In genomic region chr8:111034276-111034675, GRCm38 (mm10) we compare ENCODE assay signal across 8 mouse cellular contexts. TPM values are rescaled to one million over a fixed set of nuclear protein-coding genes. Genes with fewer than 3 reads are reported as not detected.
DNase-seq lines count a peak whose midpoint lies in the region; ATAC-seq and TF ChIP-seq lines count a peak whose summit lies in the region.

No protein-coding gene starts in this region.

- peak overlapping the region; percentile 90 for H3K4me3 ChIP-seq in lung, adult 2 months (replicated peaks; ENCODE audit: extremely low read depth, low read depth, low read length)
- H3K4me3 ChIP-seq in brown adipose tissue, adult 24 weeks (ENCODE audit: insufficient read depth, low read depth, low read length) = peak overlapping the region; percentile 74
- H3K4me3 ChIP-seq in forebrain, embryonic 16.5 days (replicated peaks; ENCODE audit: low read length) = peak overlapping the region; percentile 95
- peak overlapping the region; percentile 75 for H3K4me3 ChIP-seq in limb, embryonic 12.5 days (replicated peaks)
- H3K4me3 ChIP-seq in midbrain, embryonic 14.5 days (replicated peaks; ENCODE audit: low read depth, low read length) = peak overlapping the region; percentile 70

- H3K9ac ChIP-seq in forebrain, embryonic 16.5 days (replicated peaks; ENCODE audit: low read depth, low read length) = peak overlapping the region; percentile 90
- H3K9ac ChIP-seq in limb, embryonic 12.5 days (replicated peaks) = peak overlapping the region; percentile 76
- peak overlapping the region; percentile 81 for H3K9ac ChIP-seq in midbrain, embryonic 14.5 days (replicated peaks; ENCODE audit: low read length)

- no peak for DNase-seq in lung, adult 2 months
- DNase-seq in lung, postnatal 25 days (ENCODE audit: low spot score) = no peak
- peak; percentile 55 for DNase-seq in midbrain, embryonic 14.5 days
- DNase-seq in left cerebral cortex, adult 11 months (ENCODE audit: low spot score) = no peak

- ATAC-seq in forebrain, embryonic 16.5 days = no peak
- peak; percentile 13; the same call in 1 of the 2 replicates for ATAC-seq in limb, embryonic 12.5 days (ENCODE audit: insufficient number of reproducible peaks, insufficient read depth, low FRiP score, low TSS enrichment, low read depth)
- peak; percentile 21; the same call in 1 of the 2 replicates for ATAC-seq in midbrain, embryonic 14.5 days (ENCODE audit: low FRiP score, low TSS enrichment)
- ATAC-seq in activated CD4-positive, CD25-positive, alpha-beta regulatory T cell, adult 4 months = no peak

- peaks cover 3% of the 10 kb centered on the region; the same call in 1 of the 2 replicates for H3K4me1 ChIP-seq in lung, adult 2 months (ENCODE audit: control insufficient read depth, insufficient read depth, low read length)
- no peaks in the 10 kb centered on the region for H3K4me1 ChIP-seq in brown adipose tissue, adult 24 weeks (ENCODE audit: control insufficient read depth, insufficient read depth, insufficient read length, low read length)
- H3K4me1 ChIP-seq in forebrain, embryonic 16.5 days (replicated peaks; ENCODE audit: control insufficient read depth, insufficient read depth, low read length) = peaks cover 22% of the 10 kb centered on the region
- H3K4me1 ChIP-seq in limb, embryonic 12.5 days (replicated peaks) = peaks cover 18% of the 10 kb centered on the region
- H3K4me1 ChIP-seq in midbrain, embryonic 14.5 days (ENCODE audit: control insufficient read depth, insufficient read depth, low read length) = peaks cover 18% of the 10 kb centered on the region

- H3K27me3 ChIP-seq in forebrain, embryonic 16.5 days (replicated peaks; ENCODE audit: control insufficient read depth, insufficient read depth, low read length) = peaks cover 10% of the 10 kb centered on the region; the same call in 1 of the 2 replicates
- peaks cover 3% of the 10 kb centered on the region; the same call in 1 of the 2 replicates for H3K27me3 ChIP-seq in limb, embryonic 12.5 days
- H3K27me3 ChIP-seq in midbrain, embryonic 14.5 days (ENCODE audit: control insufficient read depth, insufficient read depth, low read length) = peaks cover 3% of the 10 kb centered on the region; the same call in 1 of the 2 replicates

- peaks cover 10% of the 10 kb centered on the region; the same call in 1 of the 2 replicates for H3K36me3 ChIP-seq in forebrain, embryonic 16.5 days (ENCODE audit: control insufficient read depth, insufficient read depth)
- H3K36me3 ChIP-seq in limb, embryonic 12.5 days = peaks cover 36% of the 10 kb centered on the region
- H3K36me3 ChIP-seq in midbrain, embryonic 14.5 days (ENCODE audit: control insufficient read depth, insufficient read depth, low read length) = peaks cover 28% of the 10 kb centered on the region

- no peak for TF ChIP-seq CTCF in lung, adult 2 months (IDR thresholded peaks at IDR 0.05; ENCODE audit: insufficient read depth, low read length)

- no peaks in the 10 kb centered on the region for H3K9me3 ChIP-seq in forebrain, embryonic 16.5 days (ENCODE audit: control insufficient read depth, low read length)
- H3K9me3 ChIP-seq in limb, embryonic 12.5 days = no peaks in the 10 kb centered on the region
- no peaks in the 10 kb centered on the region for H3K9me3 ChIP-seq in midbrain, embryonic 14.5 days (ENCODE audit: control insufficient read depth, low read length)

- TF ChIP-seq POLR2A in lung, adult 2 months (IDR thresholded peaks at IDR 0.05; ENCODE audit: borderline replicate concordance, extremely low read depth, low read depth, low read length) = no peak

- 15% methylated on average over 12 of the region's 12 CpGs for WGBS in lung, adult 2 months
- WGBS in forebrain, embryonic 16.5 days = 22% methylated on average over 12 of the region's 12 CpGs
- 19% methylated on average over 12 of the region's 12 CpGs for WGBS in limb, embryonic 12.5 days
- 22% methylated on average over 12 of the region's 12 CpGs for WGBS in midbrain, embryonic 14.5 days

- H3K4me2 ChIP-seq in forebrain, embryonic 16.5 days (ENCODE audit: low read length) = peak overlapping the region; percentile 62
- H3K4me2 ChIP-seq in limb, embryonic 12.5 days = peak overlapping the region; percentile 74
- H3K4me2 ChIP-seq in midbrain, embryonic 14.5 days (ENCODE audit: low read length) = peak overlapping the region; percentile 80

- H3K27ac ChIP-seq in brown adipose tissue, adult 24 weeks (replicated peaks; ENCODE audit: low read depth, low read length) = peak overlapping the region; percentile 76
- peak overlapping the region; percentile 84; the same call in 1 of the 2 replicates for H3K27ac ChIP-seq in forebrain, embryonic 16.5 days (ENCODE audit: low read length)
- peak overlapping the region; percentile 75; the same call in 1 of the 2 replicates for H3K27ac ChIP-seq in limb, embryonic 12.5 days
- peak overlapping the region; percentile 90 for H3K27ac ChIP-seq in midbrain, embryonic 14.5 days (replicated peaks; ENCODE audit: low read depth, low read length)

RNA-seq across cellular contexts. Expression of gene Aars, which starts 1.3 kb away (rescaled TPM):
- 20.0 and 28.7 TPM in 2 replicates for polyA plus RNA-seq in lung, adult 2 months (2012; rRNA removed)
- polyA plus RNA-seq in brown adipose tissue, adult 24 weeks (2012; ENCODE audit: insufficient read depth, insufficient read length, missing spikeins) = 27.1 and 45.8 TPM in 2 replicates
- 72.1 and 80.1 TPM in 2 replicates for polyA plus RNA-seq in forebrain, embryonic 16.5 days (2015; fragmentation: Nextera tagmentation; extraction: Ambion mirVana)
- polyA plus RNA-seq in limb, embryonic 12.5 days (2016; fragmentation: Nextera tagmentation; extraction: Ambion mirVana) = 65.5 and 73.8 TPM in 2 replicates
- 73.1 and 75.9 TPM in 2 replicates for polyA plus RNA-seq in midbrain, embryonic 14.5 days (2014; fragmentation: Nextera tagmentation; extraction: Ambion mirVana)
- polyA plus RNA-seq in activated CD4-positive, CD25-positive, alpha-beta regulatory T cell, adult 4 months (2017; shearing (Covaris generic)) = 10 to 100 TPM; 14.0 to 20.3 TPM

RNA-seq across cellular contexts. Expression of gene Ddx19b, which starts 2.7 kb away (rescaled TPM):
- polyA plus RNA-seq in lung, adult 2 months (2012; rRNA removed) = 2.4 and 4.9 TPM in 2 replicates
- polyA plus RNA-seq in brown adipose tissue, adult 24 weeks (2012; ENCODE audit: insufficient read depth, insufficient read length, missing spikeins) = 2.8 and 3.7 TPM in 2 replicates
- polyA plus RNA-seq in forebrain, embryonic 16.5 days (2015; fragmentation: Nextera tagmentation; extraction: Ambion mirVana) = 8.7 and 10.2 TPM in 2 replicates
- 6.5 and 6.6 TPM in 2 replicates for polyA plus RNA-seq in limb, embryonic 12.5 days (2016; fragmentation: Nextera tagmentation; extraction: Ambion mirVana)
- polyA plus RNA-seq in midbrain, embryonic 14.5 days (2014; fragmentation: Nextera tagmentation; extraction: Ambion mirVana) = 5.0 and 7.5 TPM in 2 replicates
- polyA plus RNA-seq in activated CD4-positive, CD25-positive, alpha-beta regulatory T cell, adult 4 months (2017; shearing (Covaris generic)) = 1 to 10 TPM; 6.5 to 8.2 TPM

RNA-seq across cellular contexts. Expression of gene Exosc6, which starts 21.9 kb away (rescaled TPM):
- 1.8 and 22.2 TPM in 2 replicates for polyA plus RNA-seq in lung, adult 2 months (2012; rRNA removed)
- polyA plus RNA-seq in brown adipose tissue, adult 24 weeks (2012; ENCODE audit: insufficient read depth, insufficient read length, missing spikeins) = not detected in 2 replicates
- not detected in 2 replicates for polyA plus RNA-seq in forebrain, embryonic 16.5 days (2015; fragmentation: Nextera tagmentation; extraction: Ambion mirVana)
- 23.2 and 24.2 TPM in 2 replicates for polyA plus RNA-seq in limb, embryonic 12.5 days (2016; fragmentation: Nextera tagmentation; extraction: Ambion mirVana)
- not detected in 2 replicates for polyA plus RNA-seq in midbrain, embryonic 14.5 days (2014; fragmentation: Nextera tagmentation; extraction: Ambion mirVana)
- not detected for polyA plus RNA-seq in activated CD4-positive, CD25-positive, alpha-beta regulatory T cell, adult 4 months (2017; shearing (Covaris generic))

RNA-seq across cellular contexts. Expression of gene Ddx19a, which starts 36.7 kb away (rescaled TPM):
- polyA plus RNA-seq in lung, adult 2 months (2012; rRNA removed) = 16.3 and 21.0 TPM in 2 replicates
- 15.8 and 21.4 TPM in 2 replicates for polyA plus RNA-seq in brown adipose tissue, adult 24 weeks (2012; ENCODE audit: insufficient read depth, insufficient read length, missing spikeins)
- 11.7 and 11.9 TPM in 2 replicates for polyA plus RNA-seq in forebrain, embryonic 16.5 days (2015; fragmentation: Nextera tagmentation; extraction: Ambion mirVana)
- 14.5 and 17.3 TPM in 2 replicates for polyA plus RNA-seq in limb, embryonic 12.5 days (2016; fragmentation: Nextera tagmentation; extraction: Ambion mirVana)
- 11.5 and 15.7 TPM in 2 replicates for polyA plus RNA-seq in midbrain, embryonic 14.5 days (2014; fragmentation: Nextera tagmentation; extraction: Ambion mirVana)
- 10 to 100 TPM; 13.2 to 14.0 TPM for polyA plus RNA-seq in activated CD4-positive, CD25-positive, alpha-beta regulatory T cell, adult 4 months (2017; shearing (Covaris generic))

RNA-seq across cellular contexts. Expression of gene Clec18a, which starts 58.0 kb away (rescaled TPM):
- polyA plus RNA-seq in lung, adult 2 months (2012; rRNA removed) = 0.07 TPM in 1 of 2 replicates, not detected in the other
- polyA plus RNA-seq in brown adipose tissue, adult 24 weeks (2012; ENCODE audit: insufficient read depth, insufficient read length, missing spikeins) = not detected in 2 replicates
- polyA plus RNA-seq in forebrain, embryonic 16.5 days (2015; fragmentation: Nextera tagmentation; extraction: Ambion mirVana) = 0.28 and 0.67 TPM in 2 replicates
- polyA plus RNA-seq in limb, embryonic 12.5 days (2016; fragmentation: Nextera tagmentation; extraction: Ambion mirVana) = 0.24 TPM in 1 of 2 replicates, not detected in the other
- 0.09 and 0.34 TPM in 2 replicates for polyA plus RNA-seq in midbrain, embryonic 14.5 days (2014; fragmentation: Nextera tagmentation; extraction: Ambion mirVana)
- not detected for polyA plus RNA-seq in activated CD4-positive, CD25-positive, alpha-beta regulatory T cell, adult 4 months (2017; shearing (Covaris generic))

Comparison
In these comparisons a context has a peak if more than half of its experiments do, and no peak if none do; other contexts are left out.
1. ATAC-seq: peak in limb, embryonic 12.5 days (single experiment) and midbrain, embryonic 14.5 days (single experiment); none in forebrain, embryonic 16.5 days (single experiment) and activated CD4-positive, CD25-positive, alpha-beta regulatory T cell, adult 4 months (single experiment).
2. Peak in every context shown above with its lines, with median percentiles within 50 percentile points of each other: H3K4me3 ChIP-seq, H3K27ac ChIP-seq, H3K4me2 ChIP-seq and H3K9ac ChIP-seq.